Mouse (Mus musculus): ENCODE data around the gene Barhl2. TPM values are rescaled to one million over a fixed set of nuclear protein-coding genes. Genes with fewer than 3 reads are reported as not detected.

Gene Barhl2
- polyA plus RNA-seq, 1 experiment: not detected

- no peaks in the 10 kb centered on the region for H3K4me1 ChIP-seq (replicated peaks; ENCODE audit: control insufficient read depth, insufficient read depth, low read length)
- H3K27me3 ChIP-seq (ENCODE audit: control insufficient read depth, insufficient read depth, low read length): no peaks in the 10 kb centered on the region
- WGBS: 88% methylated on average over 6 of the region's 6 CpGs
- no peak overlapping the region for H3K4me3 ChIP-seq (ENCODE audit: control insufficient read depth, insufficient read depth, low read length)
- DNase-seq: no peak
- H3K36me3 ChIP-seq (ENCODE audit: control insufficient read depth, insufficient read depth, low read length): no peaks in the 10 kb centered on the region
- H3K27ac ChIP-seq (ENCODE audit: control insufficient read depth, insufficient read depth, low read length): no peak overlapping the region
- TF ChIP-seq POLR2A (IDR thresholded peaks at IDR 0.05; ENCODE audit: control insufficient read depth, extremely low read depth, insufficient read depth, low read length, poor library complexity) (no peak), CTCF (IDR thresholded peaks at IDR 0.05; ENCODE audit: borderline replicate concordance, control insufficient read depth, extremely low read depth, insufficient read depth, low read length, poor library complexity) (no peak)
These were observed 42.2 kb downstream of the Barhl2 start for GRCm38 (mm10) chr5:106415734-106416133.

DNA sequence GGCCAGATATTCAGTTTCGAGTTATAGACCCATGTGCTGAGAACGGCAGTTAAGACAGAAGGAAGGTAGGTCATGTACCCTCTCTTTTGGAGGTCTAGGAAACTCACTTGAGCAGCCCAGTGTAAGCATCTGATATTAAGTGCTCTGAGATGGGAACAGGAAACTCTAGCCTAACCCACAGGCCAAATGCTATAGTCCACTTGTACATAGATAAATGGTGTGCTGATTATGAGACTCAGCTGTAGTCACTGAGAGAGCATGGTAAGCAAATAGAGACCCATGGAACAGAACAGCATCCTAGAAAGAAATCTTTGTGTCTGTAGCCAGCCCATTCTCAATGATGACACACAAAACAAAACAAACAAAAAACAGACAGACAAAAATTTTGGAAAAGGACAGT is 55.2 kb downstream of the Barhl2 start:
- no peaks in the 10 kb centered on the region for H3K27me3 ChIP-seq (ENCODE audit: control insufficient read depth, insufficient read depth, low read length)
- H3K4me3 ChIP-seq (ENCODE audit: control insufficient read depth, insufficient read depth, low read length): no peak overlapping the region
- no peak for DNase-seq
- H3K27ac ChIP-seq (ENCODE audit: control insufficient read depth, insufficient read depth, low read length): no peak overlapping the region
- no peak for TF ChIP-seq POLR2A (IDR thresholded peaks at IDR 0.05; ENCODE audit: control insufficient read depth, extremely low read depth, insufficient read depth, low read length, poor library complexity)
- TF ChIP-seq CTCF (IDR thresholded peaks at IDR 0.05; ENCODE audit: borderline replicate concordance, control insufficient read depth, extremely low read depth, insufficient read depth, low read length, poor library complexity): no peak
- no peaks in the 10 kb centered on the region for H3K36me3 ChIP-seq (ENCODE audit: control insufficient read depth, insufficient read depth, low read length)
- WGBS: 99% methylated on average over 2 of the region's 2 CpGs
- H3K4me1 ChIP-seq (replicated peaks; ENCODE audit: control insufficient read depth, insufficient read depth, low read length): no peaks in the 10 kb centered on the region

Other genes with a start within 250 kb of the Barhl2 start
- not detected in 2 replicates for gene Gm17304, start 150.9 kb upstream of the Barhl2 start, polyA plus RNA-seq (2012; rRNA removed)
- gene Zfp644, start 239.1 kb upstream of the Barhl2 start, polyA plus RNA-seq (2012; rRNA removed): 23.9 and 32.0 TPM in 2 replicates

Data from thymus, adult 2 months (tissue).